Mouse (Mus musculus): ENCODE results near the gene Gm17571. TPM values are rescaled to one million over a fixed set of nuclear protein-coding genes. Genes with fewer than 3 reads are reported as not detected.

Gene Gm17571
- polyA plus RNA-seq (2017; shearing (Covaris generic)) = not detected

DNA sequence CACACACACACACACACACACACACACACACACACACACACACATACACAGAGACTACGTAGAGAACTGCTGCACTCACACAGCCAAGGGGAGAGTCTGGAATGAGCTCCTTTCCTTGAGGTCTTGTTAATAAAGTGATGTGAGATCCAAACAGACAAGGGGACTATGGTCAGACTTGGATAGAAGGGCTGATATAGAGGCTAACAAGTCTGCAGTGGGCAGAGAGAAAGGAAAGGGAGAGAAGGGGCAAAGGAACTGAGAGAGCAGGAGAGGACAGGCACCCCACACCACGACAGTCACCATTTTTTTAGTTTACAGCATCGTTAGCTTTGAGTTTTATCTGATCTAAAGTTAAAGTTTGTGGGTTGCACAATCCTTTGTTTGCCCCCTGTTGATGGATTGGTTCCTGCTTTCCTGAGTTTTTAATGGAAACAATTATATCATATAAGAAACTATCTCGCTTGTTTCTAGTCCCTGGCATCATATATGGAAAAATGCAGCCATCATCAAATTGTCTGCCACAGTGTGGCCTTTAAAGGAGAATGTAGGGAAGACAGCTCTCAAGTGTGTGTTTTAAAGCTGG is at the start of gene Gm17571:
Gene Gm17571, minus strand, starts transcription at position 51 of the 583 bp plus-strand sequence.

Other genes with a start within 250 kb of the Gm17571 start
- gene Jrkl, start 200.9 kb downstream of the Gm17571 start, polyA plus RNA-seq (2017; shearing (Covaris generic)) = 1 to 10 TPM; 4.5 to 6.5 TPM
- 10 to 100 TPM; 35.0 to 61.9 TPM for gene Ccdc82, start 199.8 kb downstream of the Gm17571 start, polyA plus RNA-seq (2017; shearing (Covaris generic))
- 10 to 100 TPM; 12.3 to 19.2 TPM for gene Maml2, start 148.8 kb downstream of the Gm17571 start, polyA plus RNA-seq (2017; shearing (Covaris generic))

All from inflammation-experienced regulatory T-cells (primary cell).